Mouse (Mus musculus) stomach, postnatal 0 days (tissue): ENCODE data around the gene Med13l.

Experiments
- CTCF ChIP-seq: IDR thresholded peaks from 2 replicates; pipeline ENCODE4 v1.5.1; 2016; ENCODE audit warnings: antibody characterized with exemption, low read depth, mild to moderate bottlenecking, moderate library complexity
- EP300 ChIP-seq: optimal IDR thresholded peaks from 2 replicates; pipeline ENCODE3; 2016; ENCODE audit warnings: antibody characterized with exemption

DNA sequence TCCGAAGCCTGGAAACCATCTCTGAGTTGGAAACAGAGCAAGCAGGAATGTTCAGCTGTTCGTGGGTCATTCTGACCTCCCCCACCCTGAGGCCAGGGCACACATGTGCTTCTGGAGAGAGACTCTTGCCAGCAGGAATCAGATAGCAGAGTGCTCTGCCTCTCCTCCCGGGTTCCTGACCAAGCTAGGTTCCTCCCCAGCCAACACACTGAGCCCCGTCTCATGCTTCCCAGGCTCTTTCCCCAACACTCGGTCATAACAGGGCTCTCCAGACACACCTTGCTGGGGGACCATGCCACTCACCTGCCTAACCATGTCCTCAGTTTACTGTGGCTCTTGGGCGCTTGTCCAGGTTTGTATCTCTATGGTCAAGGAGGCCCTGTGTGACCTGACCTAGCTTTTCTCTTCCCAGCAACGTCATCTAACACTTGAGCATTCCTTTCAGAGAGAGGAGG, 252.5 kb downstream of the Med13l start:
- no peak for TF ChIP-seq CTCF
- TF ChIP-seq EP300: no peak
